Mouse (Mus musculus) intestine, postnatal 0 days (tissue): ENCODE measurements around the gene Trub2. TPM values are rescaled to one million over a fixed set of nuclear protein-coding genes. Genes with fewer than 3 reads are reported as not detected.

ENCODE experiments used
- ATAC-seq: fragments of 200-750 bp; cut with Nextera tagmentation; 2 replicates; pipeline ENCODE4 v1.8.0; 2017; ENCODE audit warnings: mild to moderate bottlenecking, moderate TSS enrichment, moderate library complexity
- H3K27ac ChIP-seq: fragments of 300-500 bp; sonication (generic); 2 replicates; pipeline ENCODE4 v1.5.1; 2014; ENCODE audit warnings: mild to moderate bottlenecking, low read depth, low read length, moderate library complexity
- H3K27me3 ChIP-seq: fragments of 300-500 bp; sonication (generic); replicated peaks from 2 replicates; pipeline ENCODE4 v1.6.1; 2014; ENCODE audit warnings: low read length, mixed read lengths; ENCODE audit not compliant: control insufficient read depth, insufficient read depth
- H3K36me3 ChIP-seq: fragments of 300-500 bp; sonication (generic); 2 replicates; pipeline ENCODE4 v1.6.1; 2014; ENCODE audit warnings: mild to moderate bottlenecking, moderate library complexity; ENCODE audit not compliant: control insufficient read depth, insufficient read depth
- H3K4me1 ChIP-seq: fragments of 300-500 bp; sonication (generic); replicated peaks from 2 replicates; pipeline ENCODE4 v1.6.1; 2014; ENCODE audit warnings: antibody characterized with exemption, low read length, mixed read lengths; ENCODE audit not compliant: control insufficient read depth, insufficient read depth
- H3K4me2 ChIP-seq: fragments of 300-500 bp; sonication (generic); replicated peaks from 2 replicates; pipeline ENCODE4 v1.6.1; 2014; ENCODE audit warnings: low read depth, mild to moderate bottlenecking, moderate library complexity
- H3K4me3 ChIP-seq: fragments of 300-500 bp; sonication (generic); 2 replicates; pipeline ENCODE4 v1.5.1; 2014; ENCODE audit warnings: low read depth, low read length
- H3K9ac ChIP-seq: fragments of 300-500 bp; sonication (generic); 2 replicates; pipeline ENCODE4 v1.6.1; 2014; ENCODE audit warnings: mild to moderate bottlenecking, low read depth, low read length
- H3K9me3 ChIP-seq: fragments of 300-500 bp; sonication (generic); 2 replicates; pipeline ENCODE4 v1.6.1; 2016; ENCODE audit warnings: mixed run types; ENCODE audit not compliant: control insufficient read depth
- CTCF ChIP-seq: sonication (generic); IDR thresholded peaks from 2 replicates; pipeline ENCODE4 v1.5.1; 2016; ENCODE audit warnings: low read depth, mild to moderate bottlenecking, control low read depth, antibody characterized with exemption, moderate library complexity
- WGBS: fragments of 180-500 bp; shearing (Covaris S2); extraction: QIAGEN DNeasy Blood & Tissue Kit; methylation state at CpG from one replicate; pipeline ENCODE4 v1.1.7; 2014; 5-methylcytosine and 5-hydroxymethylcytosine counted together
- polyA plus RNA-seq: library from polyadenylated mRNA; unstranded; fragments of >200 nt; fragmentation: Nextera tagmentation; extraction: Ambion mirVana; gene quantifications from 2 replicates; pipeline ENCODE4 v1.2.1, GENCODE M21; 2015

The Trub2 gene
- polyA plus RNA-seq, 1 experiment from 2014 or later = 23.5 TPM

DNA sequence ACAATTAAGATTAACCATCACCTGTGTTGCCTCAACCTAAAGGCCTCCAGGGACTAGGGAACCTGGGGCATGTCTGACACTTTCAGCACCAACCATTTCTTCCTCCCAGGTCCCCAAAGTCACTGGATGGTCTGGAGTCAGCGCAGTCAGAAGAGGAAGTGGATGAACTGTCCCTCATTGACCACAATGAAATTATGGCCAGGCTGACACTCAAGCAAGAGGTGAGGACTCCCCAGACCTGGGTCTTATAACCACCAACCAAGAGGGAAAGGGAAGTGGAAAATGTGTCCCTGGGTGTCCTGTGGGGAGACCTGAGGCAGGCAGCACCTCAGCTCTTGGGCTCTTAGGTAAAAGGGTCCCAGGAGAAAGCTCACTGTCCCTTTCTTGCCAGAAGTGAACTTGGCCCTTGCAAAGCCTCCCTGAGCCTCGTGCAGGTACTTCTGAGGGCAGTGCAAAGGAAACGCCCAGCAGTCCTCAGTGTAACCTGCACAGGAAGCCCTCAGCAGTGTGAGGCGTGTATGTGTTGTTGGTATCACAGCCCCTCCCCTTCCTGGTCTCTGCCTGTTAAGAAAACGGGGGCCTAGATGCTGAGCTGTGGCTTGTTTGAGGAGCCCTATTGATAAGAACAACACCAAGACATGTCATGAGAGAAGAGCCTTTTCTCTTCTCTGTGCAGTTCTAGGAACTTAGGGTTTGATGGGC lies 63.5 kb downstream of the Trub2 start:
- Histone ChIP-seq H3K9ac (no peak overlapping the region), H3K36me3 (peaks cover 63% of the 10 kb centered on the region), H3K4me3 (no peak overlapping the region), H3K27me3 (no peaks in the 10 kb centered on the region), H3K4me2 (no peak overlapping the region), H3K4me1 (no peaks in the 10 kb centered on the region), H3K27ac (no peak overlapping the region), H3K9me3 (no peaks in the 10 kb centered on the region)
- no peak for ATAC-seq
- WGBS = 61% methylated on average over 5 of the region's 5 CpGs
- TF ChIP-seq CTCF = no peak

DNA sequence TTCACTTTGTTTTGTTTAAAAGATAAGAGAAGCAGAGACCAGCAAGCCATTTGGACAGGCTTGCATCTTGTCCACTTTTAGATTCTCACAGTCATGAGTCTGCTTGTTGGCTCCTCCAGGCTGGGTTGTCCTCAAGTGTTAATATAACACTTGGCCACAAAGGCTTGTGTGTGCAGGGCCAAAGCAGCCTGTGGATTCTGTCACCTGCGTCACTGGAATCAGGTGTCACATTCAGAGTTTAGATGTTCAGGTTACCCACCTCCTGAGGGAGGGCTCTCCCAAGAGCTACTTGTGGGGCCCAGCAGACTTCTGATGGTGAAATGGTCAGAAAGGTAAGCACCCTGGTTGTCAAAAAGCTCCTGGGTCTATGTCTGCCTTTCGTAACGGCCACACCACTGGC lies 65.2 kb downstream of the Trub2 start:
- no peak overlapping the region for H3K4me3 ChIP-seq
- no peaks in the 10 kb centered on the region for H3K4me1 ChIP-seq
- no peaks in the 10 kb centered on the region for H3K27me3 ChIP-seq
- WGBS = 92% methylated on average over 3 of the region's 3 CpGs
- no peak overlapping the region for H3K27ac ChIP-seq
- peaks cover 65% of the 10 kb centered on the region for H3K36me3 ChIP-seq
- no peak overlapping the region for H3K9ac ChIP-seq
- no peak overlapping the region for H3K4me2 ChIP-seq
- no peak for ATAC-seq
- no peaks in the 10 kb centered on the region for H3K9me3 ChIP-seq
- no peak for TF ChIP-seq CTCF

- Histone ChIP-seq H3K36me3 (peaks cover 53% of the 10 kb centered on the region), H3K4me2 (no peak overlapping the region), H3K27ac (no peak overlapping the region), H3K9me3 (no peaks in the 10 kb centered on the region), H3K27me3 (no peaks in the 10 kb centered on the region), H3K4me1 (no peaks in the 10 kb centered on the region), H3K4me3 (no peak overlapping the region), H3K9ac (no peak overlapping the region)
- ATAC-seq = no peak
- 85% methylated on average over 5 of the region's 5 CpGs for WGBS
- TF ChIP-seq CTCF = no peak
Measured at GRCm38 (mm10) chr2:29718581-29718980, 69.7 kb downstream of the Trub2 start.

- H3K4me2 ChIP-seq = no peak overlapping the region
- TF ChIP-seq CTCF = no peak
- H3K36me3 ChIP-seq = peaks cover 50% of the 10 kb centered on the region
- no peak overlapping the region for H3K9ac ChIP-seq
- no peaks in the 10 kb centered on the region for H3K27me3 ChIP-seq
- H3K4me3 ChIP-seq = no peak overlapping the region
- WGBS = 20% methylated on average over 6 of the region's 6 CpGs
- no peaks in the 10 kb centered on the region for H3K4me1 ChIP-seq
- H3K27ac ChIP-seq = peak overlapping the region; percentile 9; the same call in 1 of the 2 replicates
- H3K9me3 ChIP-seq = no peaks in the 10 kb centered on the region
- ATAC-seq = peak; percentile 60
Measured at GRCm38 (mm10) chr2:29716691-29717090, 71.6 kb downstream of the Trub2 start.

DNA sequence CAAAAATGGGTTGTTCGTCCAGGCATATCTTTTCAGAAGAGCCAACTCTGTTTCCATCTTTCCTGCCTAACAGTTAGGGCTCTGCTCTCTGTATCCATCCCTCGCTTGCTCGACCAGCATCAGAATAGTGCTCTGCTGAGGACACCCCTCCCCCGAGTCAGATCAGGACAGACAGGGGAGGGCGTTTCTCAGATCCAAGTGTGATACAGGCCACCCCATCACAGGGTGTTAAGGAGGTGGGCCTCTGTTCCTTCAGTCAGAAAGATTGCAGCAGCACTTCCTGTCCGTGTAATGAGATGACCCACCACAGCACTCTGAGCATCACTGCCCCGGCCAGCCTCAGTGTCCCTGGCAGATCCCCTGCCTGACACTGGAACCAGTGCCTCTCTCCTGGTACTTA lies 72.2 kb downstream of the Trub2 start:
- no peak overlapping the region for H3K4me2 ChIP-seq
- H3K36me3 ChIP-seq = peaks cover 50% of the 10 kb centered on the region
- 43% methylated on average over 7 of the region's 7 CpGs for WGBS
- H3K4me1 ChIP-seq = no peaks in the 10 kb centered on the region
- no peak for ATAC-seq
- no peak overlapping the region for H3K4me3 ChIP-seq
- no peak overlapping the region for H3K9ac ChIP-seq
- no peak for TF ChIP-seq CTCF
- no peaks in the 10 kb centered on the region for H3K27me3 ChIP-seq
- H3K27ac ChIP-seq = peak overlapping the region; percentile 9; the same call in 1 of the 2 replicates
- H3K9me3 ChIP-seq = no peaks in the 10 kb centered on the region

GRCm38 (mm10) chr2:29714127-29714526 lies 74.2 kb downstream of the Trub2 start:
- peaks cover 44% of the 10 kb centered on the region for H3K36me3 ChIP-seq
- no peak overlapping the region for H3K4me3 ChIP-seq
- 81% methylated on average over 5 of the region's 5 CpGs for WGBS
- ATAC-seq = no peak
- H3K27me3 ChIP-seq = no peaks in the 10 kb centered on the region
- H3K4me2 ChIP-seq = no peak overlapping the region
- no peak for TF ChIP-seq CTCF
- peak overlapping the region; percentile 35; the same call in 1 of the 2 replicates for H3K27ac ChIP-seq
- H3K4me1 ChIP-seq = no peaks in the 10 kb centered on the region
- no peaks in the 10 kb centered on the region for H3K9me3 ChIP-seq
- H3K9ac ChIP-seq = no peak overlapping the region

GRCm38 (mm10) chr2:29713501-29713900 lies 74.8 kb downstream of the Trub2 start:
- Histone ChIP-seq H3K4me2 (no peak overlapping the region), H3K9me3 (no peaks in the 10 kb centered on the region), H3K4me1 (no peaks in the 10 kb centered on the region), H3K9ac (no peak overlapping the region), H3K4me3 (no peak overlapping the region), H3K36me3 (peaks cover 40% of the 10 kb centered on the region), H3K27ac (no peak overlapping the region), H3K27me3 (no peaks in the 10 kb centered on the region)
- WGBS = 94% methylated on average over 1 of the region's 2 CpGs
- ATAC-seq = no peak
- no peak for TF ChIP-seq CTCF
